Mouse (Mus musculus) adrenal gland, postnatal 25 days (tissue): ENCODE data around the gene Adcy5. TPM values are rescaled to one million over a fixed set of nuclear protein-coding genes. Genes with fewer than 3 reads are reported as not detected.

Source experiments
- DNase-seq: peaks from one replicate; pipeline ENCODE4 v3.0.0; 2021; ENCODE audit warnings: mixed read lengths
- total RNA-seq: library from RNA; stranded (reverse); gene quantifications from 2 replicates; pipeline ENCODE4 v1.2.3, GENCODE M21; 2021

The Adcy5 gene
- total RNA-seq, 1 experiment from 2014 or later, result 7.2 TPM

DNA sequence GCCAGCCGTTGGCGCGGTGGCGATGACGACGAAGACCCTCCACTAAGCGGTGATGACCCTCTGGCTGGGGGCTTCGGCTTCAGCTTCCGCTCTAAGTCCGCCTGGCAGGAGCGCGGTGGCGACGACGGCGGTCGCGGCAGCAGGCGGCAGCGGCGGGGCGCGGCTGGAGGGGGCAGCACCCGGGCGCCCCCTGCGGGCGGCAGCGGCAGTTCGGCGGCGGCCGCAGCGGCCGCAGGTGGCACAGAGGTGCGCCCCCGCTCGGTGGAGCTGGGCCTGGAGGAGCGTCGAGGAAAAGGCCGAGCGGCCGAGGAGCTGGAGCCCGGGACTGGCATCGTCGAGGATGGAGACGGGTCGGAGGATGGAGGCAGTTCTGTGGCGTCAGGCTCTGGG lies 1.6 kb downstream of the Adcy5 start:
- peak; percentile 66 for DNase-seq

DNA sequence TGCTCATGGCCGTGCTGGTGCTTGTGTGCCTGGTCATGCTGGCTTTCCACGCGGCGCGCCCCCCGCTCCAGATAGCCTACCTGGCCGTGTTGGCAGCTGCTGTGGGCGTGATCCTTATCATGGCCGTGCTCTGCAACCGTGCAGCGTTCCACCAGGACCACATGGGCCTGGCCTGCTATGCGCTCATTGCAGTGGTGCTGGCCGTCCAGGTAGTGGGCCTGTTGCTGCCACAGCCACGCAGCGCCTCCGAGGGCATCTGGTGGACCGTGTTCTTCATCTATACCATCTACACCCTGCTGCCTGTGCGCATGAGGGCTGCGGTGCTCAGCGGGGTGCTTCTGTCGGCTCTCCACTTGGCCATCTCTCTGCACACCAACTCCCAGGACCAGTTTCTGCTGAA lies 2.2 kb downstream of the Adcy5 start:
- DNase-seq, result no peak

DNA sequence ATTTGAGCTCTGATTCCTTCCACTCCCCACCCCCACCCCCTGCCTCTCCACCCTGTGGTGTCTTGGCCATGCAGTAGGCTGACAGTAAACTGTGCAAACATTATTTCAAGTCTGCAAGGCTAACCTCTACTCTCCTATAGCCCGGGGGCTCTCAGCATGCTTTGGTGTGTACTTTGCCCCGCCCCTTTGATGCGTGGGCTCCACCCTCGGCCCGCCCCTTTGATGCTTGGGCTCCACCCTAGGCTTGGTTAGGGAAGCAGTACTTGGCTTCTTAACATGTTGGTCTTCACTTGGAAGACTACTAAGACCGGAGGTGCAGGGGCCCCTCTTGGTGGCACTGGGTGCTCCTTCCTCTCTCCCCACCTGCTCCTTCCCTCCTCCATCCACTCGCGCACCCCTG lies 4.9 kb downstream of the Adcy5 start:
- no peak for DNase-seq

DNA sequence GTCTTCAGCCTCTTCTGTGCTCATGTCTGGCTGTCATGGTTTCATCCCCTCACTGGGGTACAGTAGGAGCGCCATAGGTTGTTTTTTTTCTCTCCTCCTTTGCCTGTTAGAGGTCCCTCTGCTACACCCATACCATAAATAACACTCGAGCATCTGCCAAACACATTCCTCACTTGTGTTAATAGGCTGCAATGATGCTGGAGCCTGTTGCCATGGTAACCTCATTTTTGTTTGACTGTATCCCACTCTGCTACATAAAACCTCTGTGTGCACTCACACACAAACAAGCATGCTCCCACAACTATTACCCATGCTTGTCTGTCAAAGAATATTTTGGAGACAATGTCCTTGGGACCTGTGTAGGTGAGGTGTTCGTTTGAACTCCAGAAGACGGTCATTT lies 5.3 kb downstream of the Adcy5 start:
- DNase-seq, result no peak

DNA sequence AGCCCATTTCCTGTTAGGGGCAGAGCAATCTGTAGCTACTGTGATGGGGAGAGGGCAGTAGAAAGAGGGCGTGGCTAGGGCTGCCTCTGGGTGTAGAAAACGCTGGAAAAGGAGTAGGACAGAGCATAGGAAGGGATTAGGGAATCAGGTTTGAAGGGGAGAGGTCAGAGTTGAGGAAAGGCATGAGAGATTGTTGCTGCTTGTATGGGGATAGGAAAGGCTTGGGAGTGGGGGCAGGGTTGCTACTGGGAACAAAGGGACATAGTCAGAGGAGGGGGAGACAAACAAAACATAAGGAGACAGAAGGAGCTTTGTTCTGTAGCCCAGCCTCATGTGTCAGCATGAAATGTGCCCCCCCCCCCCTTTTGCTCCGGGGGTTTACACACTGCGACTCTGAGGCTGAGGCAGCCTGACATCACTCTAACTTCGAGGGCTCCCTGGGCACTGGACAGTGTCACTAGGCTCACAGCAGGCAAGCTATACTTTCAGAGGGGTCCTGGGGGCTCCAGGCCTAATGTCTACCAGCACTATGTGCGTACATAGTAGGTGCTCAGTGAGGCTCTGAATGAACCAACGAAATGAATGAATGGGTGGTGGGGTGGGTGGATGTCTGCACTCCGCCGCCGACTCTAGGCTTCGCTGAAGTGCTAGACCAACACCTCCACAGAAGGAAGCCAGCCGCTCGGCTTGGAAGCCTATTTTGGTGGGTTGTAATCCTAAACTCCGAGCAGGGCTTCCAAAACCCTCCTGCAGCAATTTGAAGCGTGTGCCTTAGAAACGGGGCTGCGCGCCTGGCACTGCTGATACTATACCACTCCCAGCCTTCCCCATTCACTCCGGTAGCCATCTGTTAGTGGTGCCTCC lies 9.9 kb downstream of the Adcy5 start:
- DNase-seq, result no peak

DNA sequence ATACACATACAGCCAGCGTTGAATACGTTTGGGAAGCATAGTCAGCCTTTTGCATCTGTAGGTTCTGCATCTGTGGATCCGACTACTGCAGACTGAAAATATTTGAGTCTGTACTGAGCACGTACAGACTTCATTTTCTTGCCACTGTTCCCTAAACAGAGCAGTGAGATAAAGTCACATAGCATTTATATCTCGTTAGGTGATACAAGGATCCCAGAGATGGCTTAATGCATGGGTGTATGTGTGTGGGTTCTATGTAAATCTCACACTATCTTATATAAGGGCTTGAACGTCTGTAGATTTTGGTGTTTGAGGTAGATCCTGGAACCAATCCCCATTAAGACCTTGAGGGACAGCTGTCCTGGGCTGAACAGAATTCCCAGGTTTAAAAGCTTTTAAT lies 10.7 kb downstream of the Adcy5 start:
- no peak for DNase-seq

DNA sequence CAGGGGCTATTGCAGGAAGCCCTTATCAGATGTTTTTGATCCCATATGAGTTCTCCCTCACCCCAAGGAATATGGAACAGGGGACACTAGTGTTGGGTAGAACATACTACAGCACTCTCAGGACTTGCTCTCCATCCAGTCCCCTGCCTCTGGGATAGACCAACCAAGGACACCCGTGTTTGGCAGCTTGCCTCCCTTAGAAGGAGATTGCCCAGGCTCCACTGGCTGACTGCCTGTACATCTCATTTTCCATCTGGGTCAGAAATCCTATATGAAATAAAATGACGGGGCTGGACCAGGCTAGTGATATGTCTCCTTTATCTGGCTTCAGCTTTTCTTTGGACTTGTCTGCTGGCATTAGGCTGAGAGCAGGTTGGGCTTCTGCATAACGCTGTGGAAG lies 11.1 kb downstream of the Adcy5 start:
- peak; percentile 37 for DNase-seq

DNA sequence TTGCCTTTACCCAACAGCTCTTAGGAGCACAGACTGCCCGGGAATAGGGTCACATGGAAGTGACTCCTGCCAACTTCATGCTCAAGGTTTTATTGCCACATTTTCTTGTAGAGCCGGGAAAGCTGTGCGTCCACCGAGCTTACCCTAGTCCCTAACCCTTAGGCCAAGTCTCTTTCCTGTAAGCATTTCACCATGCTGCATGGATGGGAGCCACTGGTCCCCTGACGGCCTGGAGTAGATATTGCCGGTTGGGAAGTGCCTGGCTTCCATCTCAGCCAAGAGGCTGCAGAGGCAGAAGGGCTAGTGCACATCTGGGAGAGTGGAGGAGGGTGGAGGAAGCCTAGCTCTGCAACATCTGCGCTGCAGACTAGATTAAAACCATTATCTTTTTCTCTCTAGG lies 14.8 kb downstream of the Adcy5 start:
- no peak for DNase-seq

DNA sequence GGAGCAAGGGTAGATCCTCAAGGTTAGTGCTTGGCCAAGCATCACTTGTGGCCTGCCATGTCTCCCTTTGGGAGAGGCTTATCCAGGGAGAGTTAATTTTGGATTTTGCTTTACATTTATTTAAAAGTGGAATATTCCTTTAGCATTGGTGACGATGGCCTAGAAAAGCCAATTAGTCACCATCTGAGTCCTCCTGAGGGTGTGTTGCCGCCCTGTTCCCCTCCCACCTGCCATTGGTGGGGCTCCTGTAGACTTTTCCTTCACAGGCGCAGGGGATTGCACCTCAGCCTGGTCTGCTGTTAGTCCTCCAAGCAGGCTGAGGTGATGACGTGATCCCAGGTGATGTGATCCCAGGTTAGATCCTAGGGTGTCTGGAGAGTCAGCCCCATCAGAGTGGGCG lies 17.5 kb downstream of the Adcy5 start:
- no peak for DNase-seq

DNA sequence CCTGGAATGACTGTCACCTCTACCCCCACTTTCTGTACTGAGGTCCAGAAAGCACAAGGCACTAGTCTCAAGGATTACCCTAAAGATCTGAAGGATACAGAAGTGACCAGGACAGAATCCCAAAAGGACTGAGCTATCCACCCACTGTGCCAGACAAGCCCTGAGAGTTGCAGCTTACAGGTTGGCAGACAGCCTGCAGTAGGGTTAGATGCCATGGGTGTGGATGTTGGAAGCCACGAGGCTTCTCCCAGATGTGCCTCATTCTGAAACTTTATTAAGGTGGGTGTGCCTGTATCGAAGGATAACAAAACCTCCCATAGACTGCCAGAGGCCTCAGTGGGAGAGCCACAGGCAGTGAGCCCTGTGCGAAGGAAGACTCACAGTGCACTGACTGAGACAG lies 23.8 kb downstream of the Adcy5 start:
- no peak for DNase-seq

DNA sequence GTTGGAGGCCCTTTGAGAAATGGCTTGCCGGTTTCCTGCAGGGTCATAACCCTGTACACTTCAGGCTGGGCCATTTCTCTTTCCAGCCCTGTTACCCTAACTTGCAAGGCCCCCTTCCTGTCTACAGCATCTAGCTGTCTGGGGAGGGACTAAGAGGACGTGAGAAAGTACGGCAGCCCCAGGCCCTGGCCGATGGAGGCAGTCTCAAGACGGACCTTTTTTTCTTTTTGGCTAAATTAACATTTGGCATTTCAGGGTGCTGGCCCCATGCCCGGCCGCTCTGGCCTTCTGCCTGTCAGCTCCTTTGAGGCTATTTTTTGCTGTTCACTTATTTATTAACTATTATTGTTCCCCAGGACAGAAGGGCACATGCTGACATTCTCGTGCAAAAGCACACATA lies 24.4 kb downstream of the Adcy5 start:
- peak; percentile 85 for DNase-seq

DNA sequence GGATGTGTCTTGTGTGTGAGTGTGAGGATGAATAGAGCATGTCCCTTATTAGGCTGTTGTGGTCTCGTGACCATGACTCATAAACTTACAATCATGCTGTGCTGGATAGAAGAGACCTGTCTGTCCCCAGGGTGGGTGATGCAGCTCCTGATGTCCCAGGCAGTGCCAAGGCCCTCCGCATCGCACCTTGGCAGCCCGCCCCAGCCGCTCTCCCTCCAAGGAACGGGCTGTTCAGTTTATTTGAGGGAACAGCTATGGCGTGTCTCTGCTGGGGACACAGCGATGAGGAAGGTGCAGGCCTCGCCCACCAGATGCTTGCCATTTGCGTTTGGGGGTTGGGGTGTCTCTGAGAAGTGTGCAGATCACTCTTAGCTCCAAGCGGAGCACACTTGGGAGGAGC lies 28.5 kb downstream of the Adcy5 start:
- DNase-seq, result peak; percentile 30

DNA sequence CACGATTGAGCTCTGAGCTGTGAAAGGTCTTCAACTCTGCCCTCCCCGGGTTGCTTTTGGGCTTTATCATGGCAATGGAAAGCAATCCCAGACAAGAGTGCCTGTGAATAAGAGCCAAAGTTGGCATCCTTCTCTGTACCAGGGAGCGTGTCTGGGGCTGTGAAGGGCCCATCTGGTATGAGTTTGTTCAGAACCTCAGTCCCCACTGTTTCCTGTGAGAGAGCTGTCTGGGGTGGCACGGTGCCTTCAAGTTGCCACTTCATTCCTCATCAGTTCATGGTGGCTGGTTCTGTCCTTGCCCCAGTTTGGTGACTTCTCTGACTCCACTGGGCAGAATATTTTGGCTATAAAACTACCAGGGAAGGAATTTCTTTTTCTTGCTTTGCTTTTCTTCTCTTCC lies 33.4 kb downstream of the Adcy5 start:
- no peak for DNase-seq

DNA sequence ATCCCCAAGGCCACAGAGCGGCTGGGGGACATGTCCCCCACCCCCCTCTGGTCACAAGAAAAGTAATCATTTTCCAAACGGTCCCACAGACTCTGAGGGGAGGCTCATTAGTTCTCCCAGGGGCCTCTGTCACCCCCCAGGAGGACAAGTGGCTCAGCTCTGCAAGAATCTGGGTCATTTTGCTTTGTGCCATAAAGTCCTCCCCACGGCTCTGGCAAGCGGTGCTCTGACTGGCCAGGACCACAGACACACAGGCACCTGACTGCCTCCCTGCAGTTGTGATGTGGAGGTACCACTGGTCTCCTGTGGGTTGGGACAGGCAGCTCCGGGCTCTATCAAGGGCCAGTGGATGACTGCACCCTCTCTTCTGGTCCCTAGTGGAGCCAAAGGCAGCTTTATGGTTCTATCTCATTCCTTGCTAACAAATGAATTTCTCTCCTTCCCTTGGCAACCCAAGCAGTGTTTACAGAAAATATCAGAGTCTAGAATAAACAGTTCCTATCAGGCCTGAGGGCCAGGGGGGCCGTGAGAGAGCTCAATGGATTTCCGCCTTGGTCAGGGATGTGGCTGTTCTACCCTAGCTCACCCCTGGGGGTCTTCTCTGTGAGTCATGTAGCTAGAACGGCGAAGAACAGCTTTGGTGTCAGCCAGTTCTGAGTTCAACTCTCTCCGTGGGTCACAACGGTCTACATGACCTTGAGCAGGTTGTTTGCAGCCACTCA lies 34.9 kb downstream of the Adcy5 start:
- no peak for DNase-seq

DNA sequence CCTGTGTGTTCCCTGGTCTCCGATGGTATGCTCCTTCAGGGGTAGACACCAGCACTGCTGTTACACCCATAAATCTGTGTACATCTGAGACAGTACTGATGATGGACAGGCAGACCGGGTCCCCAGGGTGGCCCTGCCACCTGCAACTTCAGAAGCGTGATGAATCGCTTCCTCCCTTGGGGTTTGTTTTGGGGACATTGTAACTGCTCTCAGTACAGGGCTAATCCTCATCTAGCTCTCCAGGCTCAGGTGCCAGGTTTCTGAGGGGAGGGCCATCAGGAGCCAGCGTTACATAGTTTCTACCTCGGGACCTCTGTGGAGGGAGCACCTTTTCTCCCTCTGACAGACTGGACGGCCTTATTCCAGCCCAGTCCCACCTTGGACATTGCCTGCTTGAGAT lies 36.1 kb downstream of the Adcy5 start:
- DNase-seq, result no peak

DNA sequence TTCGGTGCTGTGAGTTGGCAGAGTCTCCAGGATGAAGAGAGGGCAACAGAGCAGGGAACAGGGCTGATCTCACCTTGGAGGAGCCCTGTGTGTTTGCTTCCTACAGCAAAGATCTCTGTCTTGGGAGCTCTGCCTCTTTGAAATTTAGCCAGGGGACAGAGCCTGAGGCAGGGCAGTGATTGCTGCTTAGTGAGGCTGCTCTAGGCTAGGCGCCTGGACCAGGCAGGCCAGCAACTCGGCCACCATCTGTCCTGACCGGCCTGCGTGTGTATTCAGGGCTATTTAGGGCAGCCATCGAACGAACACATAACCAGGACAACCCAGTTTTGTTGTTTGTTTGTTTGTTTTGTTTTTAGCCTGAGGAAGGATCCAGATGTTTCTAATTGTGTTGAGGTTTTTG lies 36.6 kb downstream of the Adcy5 start:
- DNase-seq, result no peak

DNA sequence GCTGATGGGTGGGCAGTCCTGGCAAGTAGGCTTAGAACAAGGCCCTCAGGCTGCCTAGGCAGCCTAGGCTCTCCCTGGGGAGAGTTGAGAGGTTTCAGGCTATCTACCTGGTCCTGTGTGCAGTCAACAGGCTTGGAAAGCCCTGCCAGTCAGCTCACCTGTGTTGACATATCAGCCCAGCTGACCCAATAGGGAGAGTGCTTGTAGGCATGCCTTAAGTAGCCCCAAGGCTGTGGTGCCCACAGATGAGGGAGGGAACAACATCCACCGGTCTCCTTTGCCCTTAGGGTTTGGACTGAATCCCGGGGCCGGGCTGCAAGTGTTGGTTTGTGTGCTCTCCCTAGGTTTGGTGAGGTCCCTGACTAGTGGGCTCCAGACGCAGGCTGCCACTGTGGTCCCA lies 37.8 kb downstream of the Adcy5 start:
- no peak for DNase-seq

DNA sequence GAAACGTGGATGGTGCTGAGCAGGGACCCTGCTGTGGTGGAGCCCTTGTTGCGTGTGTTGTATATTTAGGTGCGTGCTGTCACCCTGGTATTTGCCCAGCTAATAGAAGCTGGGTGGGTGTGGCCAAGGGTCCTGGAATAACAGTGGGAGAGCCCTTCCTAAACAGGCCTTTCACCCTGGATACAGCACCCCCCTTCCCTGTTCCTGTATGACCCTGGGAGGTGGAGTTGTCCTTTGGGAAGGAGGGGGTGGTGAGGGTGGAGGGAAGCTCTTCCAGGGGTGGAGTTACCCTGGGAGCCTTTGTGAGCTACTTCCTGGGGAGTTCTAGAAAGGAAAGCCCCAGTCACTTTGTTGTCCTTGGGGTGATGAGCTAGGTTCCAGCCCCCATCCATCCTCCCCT lies 38.7 kb downstream of the Adcy5 start:
- DNase-seq, result no peak

DNA sequence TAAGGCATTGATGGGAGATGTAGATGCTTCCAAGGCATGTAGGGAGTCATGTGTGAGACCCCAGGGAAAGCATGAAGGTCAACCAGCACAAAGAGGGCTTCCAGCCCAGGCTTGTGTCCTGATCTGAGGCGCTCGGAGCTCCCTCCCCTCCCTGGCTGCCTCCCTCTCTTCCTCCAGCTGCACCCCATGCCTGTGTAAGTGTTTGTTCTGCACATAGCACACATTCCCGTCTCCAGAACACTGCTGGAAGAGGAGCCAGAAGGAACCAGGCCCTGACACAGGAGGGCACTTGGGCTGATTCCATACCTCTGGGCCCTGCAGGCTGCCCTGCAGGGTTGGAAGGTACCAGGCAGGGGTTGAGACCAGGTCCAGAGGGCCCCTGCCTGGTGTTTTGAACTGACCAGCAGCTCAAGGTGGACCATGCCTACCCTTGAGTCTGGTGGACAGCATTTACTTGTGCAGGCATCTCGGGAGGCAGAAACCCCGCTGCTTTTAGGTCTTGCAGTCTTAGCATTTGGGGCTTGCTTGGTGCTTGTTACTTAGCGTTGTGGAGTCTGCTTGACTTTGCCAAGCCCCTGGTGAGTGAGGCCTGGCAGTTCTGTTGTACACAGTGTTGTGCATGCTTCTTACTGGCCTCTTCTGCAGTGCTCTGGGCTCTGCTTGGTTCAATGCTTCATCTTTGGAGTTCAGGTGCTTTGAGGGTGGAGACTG lies 45.2 kb downstream of the Adcy5 start:
- DNase-seq, result no peak

DNA sequence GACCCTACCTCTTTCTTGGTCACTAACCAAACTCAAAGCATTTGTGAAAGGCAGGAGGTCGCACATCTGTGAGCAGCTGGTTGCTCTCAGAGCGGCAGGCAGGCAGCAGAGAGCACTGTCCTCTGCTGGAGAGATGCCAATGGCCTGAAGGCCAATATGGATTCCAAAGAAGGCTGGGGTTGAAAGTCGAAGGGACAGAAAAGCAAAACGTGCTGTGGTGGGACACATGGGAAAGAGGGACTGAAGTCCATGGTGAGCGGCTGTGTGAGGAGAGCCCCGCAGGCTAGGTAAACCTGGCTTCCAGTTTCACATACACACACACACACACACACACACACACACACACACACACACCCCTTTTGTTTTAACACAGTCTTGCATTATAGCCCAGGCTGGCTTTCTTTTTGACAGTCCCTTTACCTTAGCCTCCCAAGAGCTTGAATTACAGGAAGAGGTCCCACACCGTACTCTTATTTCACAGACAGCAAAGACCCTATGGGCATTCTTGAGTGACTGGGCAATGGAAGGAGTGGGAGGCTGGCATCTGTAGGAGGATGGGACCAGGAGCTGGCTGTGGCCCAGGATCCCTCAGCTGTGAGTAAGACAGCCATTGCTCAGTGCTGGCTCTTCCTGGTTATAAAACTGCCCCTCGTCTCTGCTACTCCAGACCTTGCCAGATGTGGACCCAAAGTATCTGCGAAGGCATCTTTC lies 45.9 kb downstream of the Adcy5 start:
- no peak for DNase-seq

DNA sequence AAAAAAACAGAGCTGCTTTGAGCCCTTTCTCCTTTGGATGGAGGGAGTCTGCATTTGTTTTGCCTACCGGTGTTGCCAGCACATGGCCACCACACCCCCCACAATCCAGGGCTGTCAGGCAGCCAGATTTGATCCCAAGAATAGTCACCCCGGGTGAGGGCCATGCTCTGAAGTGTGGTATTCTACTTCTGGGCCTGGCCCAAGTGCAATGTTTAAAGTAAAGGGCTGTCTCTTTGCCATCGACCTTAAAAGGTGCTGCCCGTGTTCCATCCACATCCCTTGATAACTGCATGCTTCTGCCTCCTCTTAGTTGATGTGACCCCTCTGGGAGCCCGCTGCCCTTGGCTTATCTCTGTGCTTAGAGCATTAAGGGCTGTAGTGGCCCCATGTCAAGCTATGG lies 46.6 kb downstream of the Adcy5 start:
- DNase-seq, result no peak

DNA sequence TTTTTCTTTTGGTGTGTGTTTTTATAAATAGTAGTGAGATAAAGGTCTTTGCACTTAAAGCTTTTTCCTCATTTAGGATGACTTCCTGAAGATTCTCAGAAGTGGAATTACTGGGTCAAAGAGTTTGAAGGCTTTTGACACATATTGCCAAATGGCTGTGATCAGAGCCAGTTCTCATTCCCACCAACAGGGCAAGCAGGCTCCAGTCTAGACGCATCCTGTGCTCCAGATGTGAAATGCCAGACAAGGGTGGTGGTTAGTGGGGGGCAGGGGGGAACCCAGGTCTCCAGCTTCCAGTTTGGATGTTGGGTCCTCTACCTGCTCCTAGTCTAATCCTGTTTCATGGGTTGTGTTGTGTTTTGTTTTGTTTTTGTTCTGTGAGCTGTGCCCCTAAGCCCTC lies 48.8 kb downstream of the Adcy5 start:
- no peak for DNase-seq

DNA sequence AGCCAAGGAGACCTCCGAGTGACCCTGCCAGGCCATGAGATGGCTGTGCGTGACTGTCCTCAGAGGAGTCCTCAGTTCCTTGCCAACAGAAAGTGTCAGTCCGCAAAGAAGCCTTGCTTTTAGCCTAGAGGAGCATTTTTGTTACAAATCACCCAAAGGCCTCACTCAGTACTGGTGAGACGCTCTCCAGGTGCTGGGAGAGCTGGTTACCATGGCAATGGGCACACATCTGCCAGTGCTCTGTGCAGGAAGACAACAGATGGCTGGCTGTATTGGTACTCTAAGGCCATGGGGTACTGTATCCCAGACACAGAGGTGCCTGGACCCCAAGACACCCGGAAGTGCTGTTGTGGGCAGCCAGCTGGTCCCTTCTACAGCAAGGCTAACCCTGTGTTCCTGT lies 51.0 kb downstream of the Adcy5 start:
- DNase-seq, result no peak
